Mouse (Mus musculus): ENCODE measurements around the gene Catsper3. TPM values are rescaled to one million over a fixed set of nuclear protein-coding genes. Genes with fewer than 3 reads are reported as not detected.
A peak's percentile ranks its signal among the peaks of the same experiment; 100 is the strongest.

Catsper3 gene
- total RNA-seq, 2 experiments from 2014 or later, result 0.33 TPM; not detected in 1

DNA sequence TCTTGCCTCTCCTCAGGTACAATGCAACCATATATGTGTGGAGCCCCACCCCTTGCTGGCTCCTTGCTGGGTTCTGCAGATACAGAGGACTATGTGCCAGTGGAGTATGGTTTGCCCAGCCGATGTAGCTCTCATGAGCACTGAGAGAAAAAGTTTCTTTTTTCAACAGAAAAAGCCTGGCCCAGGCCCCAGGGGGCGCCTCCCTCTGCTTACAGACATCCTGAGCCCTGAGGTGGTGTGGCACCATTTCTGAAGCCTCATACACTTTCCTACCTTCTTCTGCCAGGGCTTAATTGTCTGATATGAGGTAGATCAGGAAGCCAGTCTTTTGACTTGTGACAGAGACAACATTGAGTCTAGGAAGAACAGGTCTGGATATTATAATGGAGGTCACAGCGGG, 67.8 kb downstream of the Catsper3 start:
- no peak for DNase-seq

DNA sequence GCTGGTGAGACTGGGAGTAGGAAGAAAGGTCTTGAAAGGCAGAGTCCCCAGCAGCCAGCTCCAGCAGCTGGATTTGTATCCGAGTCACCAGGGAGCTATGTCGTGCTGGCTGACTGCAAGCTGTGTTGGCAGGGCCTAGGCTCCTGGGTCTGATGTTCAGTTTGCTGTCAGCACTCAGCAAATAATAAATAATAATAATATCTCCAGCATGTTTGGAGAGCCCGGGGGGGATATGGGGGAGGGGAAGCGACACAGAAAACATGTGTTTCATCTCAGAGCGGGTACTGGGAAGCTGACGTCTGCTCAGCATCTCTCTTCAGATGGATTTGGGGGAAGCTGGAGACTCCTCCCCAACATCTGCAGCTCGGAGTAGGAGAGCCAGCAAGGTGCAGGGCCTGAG, 71.4 kb downstream of the Catsper3 start:
- DNase-seq, result peak; percentile 45

DNA sequence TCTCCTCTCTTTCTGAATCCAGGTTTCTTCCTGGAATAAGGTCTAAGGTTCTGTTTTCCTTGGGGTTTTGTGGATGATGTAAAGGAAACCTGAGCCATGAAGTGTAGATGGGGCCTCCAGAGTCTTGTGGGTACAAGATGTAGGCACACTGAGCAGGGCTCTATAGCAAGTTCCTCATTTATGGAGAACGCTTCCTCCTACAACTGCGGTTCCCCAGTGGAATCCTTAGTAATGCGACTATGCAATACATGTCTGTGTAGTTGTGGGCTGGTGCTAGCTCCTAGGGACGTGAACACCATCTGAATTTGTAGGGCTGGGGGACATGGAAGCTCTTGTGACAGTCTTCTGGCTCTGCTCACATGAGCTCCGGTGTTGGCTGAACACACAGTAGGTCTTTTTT, 74.1 kb downstream of the Catsper3 start:
- DNase-seq, result no peak

Other genes with a start within 250 kb of the Catsper3 start
- gene Ddx41, start 247.9 kb upstream of the Catsper3 start, total RNA-seq (2021), result 10 to 100 TPM; 16.9 to 18.5 TPM
- 10 to 100 TPM; 21.2 to 24.0 TPM for gene Fam193b, start 213.4 kb upstream of the Catsper3 start, total RNA-seq (2021)
- 100 to 1,000 TPM; 116 to 121 TPM for gene Tmed9, start 210.8 kb upstream of the Catsper3 start, total RNA-seq (2021)
- 10 to 100 TPM; 12.2 to 12.5 TPM for gene B4galt7, start 184.7 kb upstream of the Catsper3 start, total RNA-seq (2021)
- 10 to 100 TPM; 16.2 to 17.7 TPM for gene Caml, start 161.6 kb upstream of the Catsper3 start, total RNA-seq (2021)
- gene Ddx46, start 149.5 kb upstream of the Catsper3 start, total RNA-seq (2021), result 10 to 100 TPM; 33.8 to 34.3 TPM
- 10 to 100 TPM; 77.3 to 82.3 TPM for gene B230219D22Rik, start 91.4 kb upstream of the Catsper3 start, total RNA-seq (2021)
- gene Txndc15, start 69.9 kb upstream of the Catsper3 start, total RNA-seq (2021), result 10 to 100 TPM; 35.7 to 36.6 TPM
- 10 to 100 TPM; 42.2 to 45.7 TPM for gene Pcbd2, start 57.2 kb upstream of the Catsper3 start, total RNA-seq (2021)
- not detected for gene Pitx1, start 51.6 kb downstream of the Catsper3 start, total RNA-seq (2021)

All from heart, postnatal 4 days (tissue).